Mouse (Mus musculus) urinary bladder, postnatal 10 days (tissue): ENCODE data around the gene Gm20388.
"Not testable (repeated sequence)": the region's sequence is repeated elsewhere in the genome, so short reads cannot be mapped to it uniquely, and the experiment has no call there.

Experiments used
- DNase-seq: peaks from one replicate; pipeline ENCODE4 v3.0.0; 2022; ENCODE audit warnings: low spot score

Gm20388 gene

DNA sequence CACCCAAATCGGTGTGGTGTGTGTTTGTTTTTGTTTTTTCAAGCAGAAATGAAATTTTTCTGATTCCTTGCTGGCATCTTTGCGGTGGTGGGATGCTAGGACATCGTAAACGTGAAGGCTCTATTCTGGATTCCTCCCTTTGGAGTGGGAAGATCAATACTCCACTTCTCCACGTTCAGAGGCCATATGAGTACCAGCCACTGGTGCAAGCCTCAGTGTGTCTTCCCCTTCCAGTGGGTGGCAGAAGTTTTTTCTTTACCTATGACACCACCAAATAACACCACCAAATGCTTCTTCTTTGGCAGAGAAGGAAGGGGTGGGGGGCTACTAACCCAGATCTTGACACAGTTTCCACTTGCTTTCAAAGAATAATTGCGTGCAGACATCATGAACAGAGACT is 1215.5 kb downstream of the Gm20388 start:
- no peak for DNase-seq

DNA sequence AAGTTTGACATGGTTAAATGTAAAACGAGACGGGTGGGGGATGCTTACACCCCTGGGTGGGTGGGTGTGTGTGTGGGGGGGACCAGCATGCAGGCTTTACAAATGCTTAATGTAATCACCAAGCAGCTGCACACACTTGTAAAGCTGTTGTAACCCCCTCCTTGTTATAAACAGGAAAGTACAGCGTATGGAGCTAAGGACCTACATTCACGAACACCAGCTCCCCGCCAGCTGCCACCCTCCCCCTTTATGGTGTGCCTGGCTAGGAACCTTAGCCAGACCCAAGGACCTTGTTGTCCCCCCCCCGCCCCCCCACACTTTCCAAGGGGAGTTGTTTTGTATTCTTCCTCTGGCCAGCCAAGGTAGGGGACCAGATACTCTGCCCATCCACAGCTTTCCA is 1216.1 kb downstream of the Gm20388 start:
- DNase-seq: no peak

DNA sequence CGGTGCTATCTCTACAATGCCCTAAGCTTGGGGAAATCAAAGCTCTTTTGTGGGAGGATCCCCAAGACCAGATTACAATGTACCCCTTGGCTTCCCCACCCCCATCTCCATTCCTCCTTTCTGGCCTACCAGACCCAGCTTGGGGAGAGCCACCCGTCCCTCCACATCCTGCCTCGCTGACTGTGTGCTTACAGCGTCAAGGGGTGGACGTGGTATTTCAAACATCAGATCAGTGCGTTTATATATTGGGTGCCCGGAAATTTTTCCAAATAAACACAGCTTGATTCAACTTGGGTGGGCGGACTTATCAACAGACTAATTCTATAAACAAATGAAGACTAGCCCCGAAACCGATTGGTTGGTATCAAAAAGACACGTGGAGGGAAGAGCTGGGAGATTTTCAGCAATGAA is 1216.7 kb downstream of the Gm20388 start:
- no peak for DNase-seq

DNA sequence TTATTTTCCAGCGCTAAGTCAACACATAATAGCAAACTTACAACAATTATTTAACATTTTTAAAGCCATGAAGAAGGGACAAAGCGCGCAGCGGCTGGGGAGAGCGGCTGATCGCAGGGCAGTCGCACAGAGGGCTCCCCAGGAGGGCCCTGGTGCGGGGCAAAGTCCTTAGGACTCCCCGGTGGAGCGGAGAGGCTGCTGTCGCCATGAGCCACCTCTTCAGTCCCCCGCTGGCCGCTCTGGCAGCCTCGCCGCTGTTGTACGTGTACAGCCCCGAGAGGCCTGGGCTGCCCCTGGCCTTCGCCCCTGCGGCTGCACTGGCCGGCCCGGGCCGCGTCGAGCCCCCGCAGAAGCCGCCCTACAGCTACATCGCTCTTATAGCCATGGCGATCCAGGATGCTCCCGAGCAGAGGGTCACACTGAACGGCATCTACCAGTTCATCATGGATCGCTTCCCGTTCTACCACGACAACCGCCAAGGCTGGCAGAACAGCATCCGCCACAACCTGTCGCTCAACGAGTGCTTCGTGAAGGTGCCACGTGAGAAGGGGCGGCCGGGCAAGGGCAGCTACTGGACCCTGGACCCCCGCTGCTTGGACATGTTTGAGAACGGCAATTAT is 1217.2 kb downstream of the Gm20388 start, which contains the start of gene Foxl1:
Gene Foxl1, plus strand, starts transcription at position 185 of the 620 bp plus-strand sequence.
- no peak for DNase-seq

DNA sequence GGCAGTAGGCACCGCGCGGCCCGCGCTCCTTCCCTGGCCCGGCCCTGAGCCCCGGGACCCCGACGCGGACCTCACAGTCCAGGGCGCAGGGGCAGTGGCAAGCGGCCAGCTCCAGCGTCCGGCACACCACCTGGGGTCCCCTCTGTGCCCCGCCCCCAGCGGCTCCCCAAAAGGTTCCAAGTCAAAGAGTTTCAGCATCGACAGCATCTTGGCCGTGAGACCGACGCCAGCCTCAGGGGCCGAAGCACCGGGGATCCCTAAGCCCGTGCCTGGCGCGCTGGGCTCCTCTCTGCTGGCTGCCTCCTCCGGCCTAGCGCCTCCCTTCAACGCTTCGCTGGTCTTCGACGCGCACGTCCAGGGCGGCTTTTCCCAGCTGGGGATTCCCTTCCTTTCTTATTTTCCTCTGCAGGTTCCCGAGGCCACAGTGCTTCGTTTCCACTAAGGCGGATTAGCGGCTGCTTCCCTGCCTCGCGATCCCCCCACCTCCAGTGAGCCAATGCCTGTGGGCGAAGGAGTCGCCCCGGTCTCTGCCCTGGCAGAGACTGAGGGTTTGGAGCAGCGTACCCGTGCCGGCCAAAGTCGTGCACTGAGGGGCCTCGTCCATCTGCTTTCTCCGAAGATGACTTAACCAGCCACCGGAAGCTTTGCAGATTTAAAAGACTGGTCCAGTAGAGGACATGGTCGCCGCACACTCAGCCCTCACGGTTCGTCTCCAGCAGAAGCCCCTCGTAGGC is 1218.1 kb downstream of the Gm20388 start:
- no peak for DNase-seq

DNA sequence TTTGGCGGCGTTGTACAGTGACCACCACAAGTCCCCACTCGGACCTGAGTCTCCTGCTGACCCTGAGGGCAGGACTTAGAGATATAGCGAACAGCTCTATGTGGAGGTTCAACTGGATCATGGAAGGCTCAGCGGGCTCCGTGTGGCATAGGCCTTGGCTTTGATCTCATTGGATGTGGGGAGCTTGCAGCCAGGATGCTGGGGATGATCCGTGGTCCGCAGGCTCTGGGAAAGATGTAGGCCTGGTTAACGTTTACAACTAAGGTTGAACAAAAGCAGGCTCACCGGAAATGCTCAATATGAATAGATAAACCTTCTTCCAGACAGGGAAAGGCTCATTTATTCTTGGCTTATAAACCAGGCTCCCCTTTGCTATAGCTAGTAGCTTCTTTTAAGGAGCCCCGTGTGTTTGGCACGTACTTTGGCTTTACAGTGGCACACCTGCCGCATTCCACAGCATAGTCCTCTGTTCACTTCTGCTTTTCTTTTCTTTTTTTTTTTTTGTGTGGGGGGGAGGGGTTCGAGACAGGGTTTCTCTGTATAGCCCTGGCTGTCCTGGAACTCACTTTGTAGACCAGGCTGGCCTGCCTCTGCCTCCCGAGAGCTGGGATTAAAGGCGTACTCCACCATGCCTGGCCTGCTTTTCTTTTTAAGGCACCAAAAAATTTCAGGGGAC is 1218.8 kb downstream of the Gm20388 start:
- DNase-seq: no peak

DNA sequence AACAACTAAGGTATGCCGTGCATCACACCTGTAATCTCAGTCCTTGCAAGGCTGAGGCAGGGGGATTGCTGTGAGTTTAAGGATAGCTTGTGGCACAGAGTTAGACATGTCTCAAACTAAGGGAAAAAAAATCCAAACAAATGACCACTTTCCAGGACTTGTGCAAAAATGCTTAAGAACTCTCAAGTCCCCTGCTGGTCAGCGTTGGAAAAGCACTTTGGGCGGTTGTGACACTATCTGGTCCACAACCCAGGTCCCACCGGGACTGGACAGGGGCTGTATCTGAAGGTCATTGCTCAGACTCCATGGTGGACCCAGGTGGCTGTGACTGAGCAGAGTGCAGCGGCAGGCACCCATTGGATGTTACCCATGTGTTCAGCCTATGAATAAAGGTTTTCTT is 1219.9 kb downstream of the Gm20388 start:
- DNase-seq: no peak

DNA sequence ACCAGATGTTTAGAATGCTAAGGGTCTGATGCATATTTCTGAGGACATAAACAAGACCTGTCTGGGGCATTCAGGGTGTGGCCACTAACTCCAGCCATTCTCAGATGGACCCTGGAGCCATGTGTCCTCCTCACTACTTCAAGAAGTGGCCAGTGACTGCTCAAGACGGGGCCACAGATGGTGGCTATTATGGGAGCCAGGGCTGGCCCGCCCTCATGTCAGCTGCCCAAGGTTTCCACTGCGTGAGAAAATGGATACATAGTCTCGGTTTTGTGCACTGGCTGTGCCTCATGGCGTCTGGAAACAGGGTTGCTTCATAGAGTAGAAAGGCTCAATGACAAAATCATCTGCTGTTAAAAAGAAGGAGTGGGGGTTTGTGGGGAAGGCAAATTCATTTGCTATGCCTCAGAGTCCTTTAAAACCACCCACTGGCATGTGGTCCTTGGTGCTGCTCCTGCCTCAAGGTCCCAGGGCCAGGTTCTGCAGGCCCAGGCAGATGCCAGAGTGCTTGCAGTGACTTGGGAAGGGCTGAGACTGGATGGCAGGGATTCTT is 1222.4 kb downstream of the Gm20388 start:
- no peak for DNase-seq

DNA sequence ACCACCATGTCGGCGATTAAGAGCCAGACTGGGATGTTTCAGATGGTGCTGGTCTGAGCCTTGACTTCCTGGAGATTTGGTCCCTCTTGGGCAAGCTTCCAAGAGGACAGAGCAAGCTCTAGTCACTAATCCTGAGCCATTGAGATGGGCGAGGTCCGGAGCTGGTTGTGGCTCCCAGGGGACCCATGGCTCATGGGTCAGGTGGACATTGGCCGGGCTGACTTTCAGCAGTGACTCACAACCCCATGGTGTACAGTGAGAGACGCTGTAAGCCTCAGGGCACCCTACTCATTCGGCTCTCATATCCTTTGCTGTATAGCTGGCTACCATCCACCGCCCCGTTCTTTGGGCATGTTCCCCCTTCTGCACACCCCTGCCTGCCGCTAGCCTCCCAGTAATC is 1223.5 kb downstream of the Gm20388 start:
- no peak for DNase-seq

DNA sequence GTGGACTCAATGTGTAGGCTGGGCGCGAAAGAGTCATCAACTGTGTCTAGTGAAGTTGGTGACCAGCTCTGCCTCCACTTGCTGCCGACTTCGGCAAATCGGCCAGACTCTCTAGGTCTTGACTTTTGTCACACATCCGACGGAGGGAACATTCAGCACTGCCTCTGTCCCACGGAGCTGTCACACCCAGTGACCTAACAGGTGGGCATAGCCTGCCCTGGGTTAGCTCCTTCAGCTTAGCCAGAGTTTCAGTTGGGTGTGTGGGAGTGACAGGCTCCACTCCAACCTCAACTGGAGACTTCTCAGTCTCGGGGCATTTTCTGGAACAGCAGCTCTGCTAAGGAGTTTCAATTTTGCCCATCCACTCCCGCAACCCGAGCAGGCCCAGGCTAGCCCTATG is 1223.9 kb downstream of the Gm20388 start:
- DNase-seq: no peak

DNA sequence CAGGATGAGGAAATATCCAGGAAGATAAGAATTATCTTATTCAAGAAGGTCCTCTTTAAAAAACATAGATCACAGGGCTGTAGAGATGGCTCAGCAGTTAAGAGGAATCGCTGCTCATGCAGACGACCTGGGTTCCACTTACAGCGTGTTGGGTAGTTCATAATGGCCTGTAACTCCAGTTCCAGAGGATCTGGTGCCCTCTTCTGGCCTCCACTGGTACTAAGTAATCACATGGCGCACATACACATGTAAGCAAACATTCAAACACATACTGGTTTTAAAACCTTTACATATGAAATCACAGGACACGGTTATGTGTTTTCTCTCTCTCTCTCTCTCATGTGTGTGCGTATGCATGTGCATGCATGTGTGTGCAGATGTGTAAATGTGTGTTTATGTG is 1226.2 kb downstream of the Gm20388 start:
- no peak for DNase-seq

DNA sequence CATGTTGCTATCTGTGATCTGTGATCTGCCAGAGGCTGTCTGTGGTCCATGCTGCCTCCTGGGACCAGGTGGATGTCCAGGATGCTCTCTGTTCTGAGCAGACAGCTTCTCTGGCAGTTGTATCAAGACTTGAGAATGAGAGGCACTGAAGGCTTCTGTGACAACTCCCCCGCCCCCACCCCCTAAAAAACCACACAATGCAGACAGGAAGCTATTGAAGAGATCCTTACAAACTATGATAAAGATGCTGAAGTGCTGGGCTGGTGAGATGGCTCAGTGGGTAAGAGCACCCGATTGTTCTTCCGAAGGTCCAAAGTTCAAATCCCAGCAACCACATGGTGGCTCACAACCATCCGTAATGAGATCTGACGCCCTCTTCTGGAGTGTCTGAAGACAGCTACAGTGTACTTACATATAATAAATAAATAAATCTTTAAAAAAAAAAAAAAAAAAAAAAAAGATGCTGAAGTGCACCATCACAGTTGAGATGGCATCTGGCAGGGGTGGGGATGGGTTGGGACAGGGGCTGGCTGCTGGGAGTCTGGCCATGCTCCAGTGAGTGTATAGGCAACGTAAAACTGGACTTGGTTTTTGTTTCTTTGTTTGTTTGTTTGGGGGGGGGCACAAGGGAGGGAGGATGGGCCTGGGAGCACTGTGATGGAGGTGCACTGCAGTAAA is 1235.0 kb downstream of the Gm20388 start:
- not testable (repeated sequence) for DNase-seq

DNA sequence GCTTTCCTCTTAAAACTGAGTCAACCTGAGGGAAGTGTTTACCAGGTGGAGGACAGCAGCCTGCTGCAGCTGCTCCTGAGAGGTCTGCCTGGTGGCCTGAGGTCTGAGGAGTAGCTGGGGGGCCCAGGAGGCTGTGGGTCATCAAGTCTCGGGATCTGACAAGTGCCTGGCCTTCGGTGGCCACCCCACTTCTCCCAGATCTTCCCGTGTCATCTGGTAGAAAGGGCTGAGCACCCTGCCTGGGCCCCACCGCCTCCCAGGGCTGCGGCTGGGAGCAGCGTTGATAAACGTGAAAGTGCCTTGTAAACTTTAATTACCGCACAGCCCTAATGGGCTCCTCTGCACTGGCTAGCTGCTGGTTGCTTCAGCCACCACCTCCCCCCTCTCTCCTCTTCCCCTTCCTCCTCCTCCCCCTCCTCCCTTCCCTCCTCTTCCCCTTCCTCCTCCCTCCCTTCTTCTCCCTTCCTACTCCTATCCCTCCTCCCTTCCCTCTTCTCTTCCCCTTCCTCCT is 1238.0 kb downstream of the Gm20388 start:
- no peak for DNase-seq

DNA sequence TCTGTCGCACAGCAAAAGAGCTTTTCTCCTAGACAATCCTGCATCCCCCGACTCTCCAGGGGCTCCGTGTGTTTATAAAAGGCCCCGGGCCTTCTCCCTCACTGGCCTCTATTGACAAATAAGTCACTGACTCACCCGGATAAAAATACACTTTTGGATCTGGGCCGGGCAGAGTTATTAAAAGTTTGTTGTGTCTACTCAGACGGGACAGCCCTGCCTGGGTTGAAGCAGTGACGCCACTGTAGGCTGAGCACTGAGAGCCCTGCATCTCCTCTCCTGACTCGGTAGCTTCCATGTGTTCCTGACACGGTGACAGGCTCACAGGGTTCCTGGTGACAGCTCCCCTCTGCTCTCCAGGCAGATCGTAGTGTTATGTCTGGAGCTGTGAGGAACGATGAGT is 1241.8 kb downstream of the Gm20388 start:
- no peak for DNase-seq

DNA sequence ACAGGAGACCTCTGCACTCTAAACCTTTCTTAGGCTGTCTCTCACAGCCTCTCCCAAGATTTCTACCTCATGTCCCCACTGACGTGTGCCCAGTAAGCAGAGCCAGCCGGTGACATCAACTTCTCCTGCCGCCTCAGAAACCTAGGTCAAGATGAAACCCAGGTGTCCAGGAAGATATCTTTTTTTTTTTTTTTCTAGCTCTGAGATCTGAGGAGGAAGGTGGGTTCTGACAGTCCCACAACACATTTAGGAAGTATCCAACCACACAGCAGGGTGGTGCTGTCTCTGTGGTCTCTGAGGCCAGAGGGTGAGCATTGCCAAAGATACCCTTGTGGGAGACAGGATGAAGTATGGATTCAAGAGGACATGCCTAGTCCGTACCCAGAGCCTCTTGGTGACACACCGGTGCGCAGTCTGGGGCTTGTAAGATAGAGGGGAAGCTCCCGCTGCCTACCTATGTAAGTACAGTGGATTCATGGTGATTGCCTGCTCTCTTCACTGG is 1246.4 kb downstream of the Gm20388 start:
- no peak for DNase-seq

DNA sequence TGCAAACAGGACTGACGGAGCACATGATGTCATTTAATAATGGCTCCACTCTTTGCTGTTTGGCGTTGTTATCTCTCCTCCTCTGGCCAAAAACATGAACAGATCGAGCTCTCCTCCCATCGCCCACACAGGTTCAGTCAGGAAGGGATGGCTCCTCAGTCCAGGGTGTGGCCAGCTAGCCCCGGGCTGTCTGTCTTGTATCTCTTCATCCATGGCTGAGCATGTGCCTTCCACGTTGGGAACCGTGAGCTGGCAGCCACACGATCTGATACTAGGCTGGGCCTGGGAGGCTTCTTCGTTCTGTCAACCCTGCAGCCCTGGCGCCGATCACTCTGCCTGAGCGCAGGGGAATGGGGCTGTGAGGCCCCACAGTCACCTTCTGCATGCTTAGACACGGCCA is 1248.2 kb downstream of the Gm20388 start:
- no peak for DNase-seq

DNA sequence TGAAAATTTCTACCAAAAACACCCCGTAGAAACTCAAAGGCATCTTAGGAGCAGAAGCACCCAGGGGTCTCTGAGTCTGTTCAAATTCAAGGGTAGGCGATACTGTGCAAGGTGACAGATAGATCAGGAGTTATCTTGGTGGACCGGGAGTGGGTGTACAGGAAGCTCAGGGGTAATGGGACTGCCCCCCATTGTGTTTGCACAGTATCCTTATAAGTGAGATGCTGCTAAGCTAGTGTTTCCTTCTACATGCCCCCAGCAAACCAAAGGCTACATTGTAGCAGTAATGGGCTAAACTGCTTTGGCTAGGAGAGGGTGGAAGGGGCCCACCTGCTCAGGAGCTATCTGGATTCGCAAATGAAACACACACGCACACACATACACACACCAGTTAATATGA is 1250.8 kb downstream of the Gm20388 start:
- no peak for DNase-seq

DNA sequence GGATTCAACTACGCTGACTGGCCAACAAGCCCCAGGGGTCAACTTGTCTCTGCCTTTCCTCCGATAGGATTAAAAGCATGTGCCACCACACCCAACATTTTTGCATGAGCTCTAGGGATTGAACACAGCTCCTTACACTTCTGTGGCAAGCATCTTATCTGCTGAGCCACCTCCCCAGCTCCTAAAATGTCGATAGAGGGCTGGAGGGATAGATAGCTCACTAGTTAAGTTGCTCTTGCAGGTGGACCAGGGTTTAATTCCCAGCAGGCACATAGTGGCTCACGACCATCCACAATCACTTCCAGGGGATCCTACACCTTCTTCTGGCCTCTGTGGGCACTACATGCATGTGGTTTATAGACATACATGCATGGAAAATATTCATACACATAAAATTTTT is 1251.8 kb downstream of the Gm20388 start:
- DNase-seq: no peak

DNA sequence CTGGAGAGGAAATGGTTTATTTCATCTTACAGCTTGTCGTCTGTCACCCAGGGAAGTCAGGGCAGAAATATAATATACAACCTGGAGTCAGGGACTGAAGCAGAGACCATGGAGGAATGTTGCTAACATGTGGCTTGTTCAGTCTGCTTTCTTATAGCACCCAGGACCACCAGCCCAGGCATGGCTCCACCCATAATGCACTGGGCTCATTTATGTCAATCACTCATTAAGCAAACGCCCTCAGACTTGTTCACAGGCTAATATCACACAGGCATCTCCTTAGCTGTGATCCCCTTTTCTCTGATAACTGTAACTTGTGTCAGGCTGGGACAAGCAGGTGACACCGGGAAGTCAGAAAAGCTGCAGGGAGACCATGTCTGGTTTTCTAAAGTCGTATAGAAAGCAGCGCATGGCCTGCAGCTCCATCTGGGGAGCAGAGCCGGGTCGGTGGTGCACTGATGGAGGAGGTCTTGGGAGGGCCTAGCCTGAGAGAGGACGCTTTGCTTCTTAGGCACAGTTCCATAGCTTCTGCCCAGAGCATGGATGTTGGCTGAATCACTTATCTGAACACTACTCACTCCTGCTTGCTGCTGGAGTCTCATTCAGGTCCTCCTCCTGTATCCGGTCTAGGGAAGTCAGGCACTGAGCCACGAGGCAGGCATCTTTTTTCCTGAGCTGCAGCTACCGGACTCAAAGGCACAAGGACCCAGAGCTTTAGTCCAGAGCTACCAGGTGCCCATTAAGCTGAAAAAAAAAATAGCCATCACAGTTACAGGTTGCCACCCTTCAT is 1252.5 kb downstream of the Gm20388 start:
- DNase-seq: no peak

DNA sequence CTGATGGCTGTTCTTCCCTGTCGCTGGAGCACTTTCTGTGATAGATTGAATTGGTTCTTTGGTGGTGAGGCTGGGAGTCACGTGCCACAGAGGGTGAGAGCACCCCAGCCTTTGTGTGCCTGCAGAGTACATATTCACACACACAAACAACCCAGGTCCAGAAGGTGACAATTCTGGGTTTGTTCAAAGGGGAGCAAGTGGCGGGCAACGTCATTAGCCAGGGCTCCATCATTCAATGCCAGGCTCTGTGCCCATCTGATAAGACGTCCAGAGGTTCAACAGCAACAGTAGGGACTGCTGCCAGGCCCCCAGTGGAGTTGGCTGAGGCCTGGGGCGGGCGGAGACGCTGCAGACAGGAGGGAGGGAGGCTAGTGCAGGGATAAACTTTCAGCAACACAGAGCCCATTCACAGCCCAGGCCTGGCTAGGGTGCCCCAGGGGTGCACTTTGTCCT is 1253.4 kb downstream of the Gm20388 start:
- DNase-seq: no peak

DNA sequence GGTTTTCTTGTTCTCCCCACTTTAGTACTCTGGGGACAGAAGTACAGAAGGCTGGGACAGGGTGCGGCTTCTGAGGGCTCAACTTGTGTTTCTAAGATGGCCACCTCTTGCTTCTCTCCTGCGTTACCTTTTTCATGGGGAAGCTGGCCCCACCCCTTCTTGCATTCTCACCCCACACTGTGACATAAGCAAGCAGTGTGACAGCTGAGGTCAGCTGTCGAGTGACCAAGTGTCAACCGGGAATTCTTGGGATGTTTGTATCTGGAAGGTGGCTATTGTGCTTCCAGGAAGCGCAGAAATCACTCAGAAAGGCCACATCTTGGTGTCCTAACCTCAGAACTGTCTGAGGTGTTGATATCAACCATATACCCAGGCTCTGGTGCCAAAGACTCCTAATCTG is 1257.4 kb downstream of the Gm20388 start:
- no peak for DNase-seq
